Mouse (Mus musculus) megakaryocyte-erythroid progenitor cell, adult 5-6 weeks (primary cell): ENCODE results near the gene 6430628N08Rik. TPM values are rescaled to one million over a fixed set of nuclear protein-coding genes. Genes with fewer than 3 reads are reported as not detected.

Source experiments
- ATAC-seq: replicated peaks from 2 replicates; pipeline ENCODE4 v1.8.0; 2016; ENCODE audit warnings: mild to moderate bottlenecking, inconsistent platforms; ENCODE audit not compliant: severe bottlenecking, poor library complexity, low FRiP score, low TSS enrichment
- total RNA-seq, 2 experiments: library from RNA; stranded (forward) in 1 of 2; stranded (reverse) in 1 of 2; fragments of 200-1000, 215-1000 nt in 1 of 2; fragments of >200 nt in 1 of 2; fragmentation: Nextera tagmentation in 1 of 2; gene quantifications; 2 replicates each; pipeline ENCODE4 v1.2.3; 2014 to 2017

6430628N08Rik gene
- total RNA-seq, 2 experiments from 2014 or later: not detected

DNA sequence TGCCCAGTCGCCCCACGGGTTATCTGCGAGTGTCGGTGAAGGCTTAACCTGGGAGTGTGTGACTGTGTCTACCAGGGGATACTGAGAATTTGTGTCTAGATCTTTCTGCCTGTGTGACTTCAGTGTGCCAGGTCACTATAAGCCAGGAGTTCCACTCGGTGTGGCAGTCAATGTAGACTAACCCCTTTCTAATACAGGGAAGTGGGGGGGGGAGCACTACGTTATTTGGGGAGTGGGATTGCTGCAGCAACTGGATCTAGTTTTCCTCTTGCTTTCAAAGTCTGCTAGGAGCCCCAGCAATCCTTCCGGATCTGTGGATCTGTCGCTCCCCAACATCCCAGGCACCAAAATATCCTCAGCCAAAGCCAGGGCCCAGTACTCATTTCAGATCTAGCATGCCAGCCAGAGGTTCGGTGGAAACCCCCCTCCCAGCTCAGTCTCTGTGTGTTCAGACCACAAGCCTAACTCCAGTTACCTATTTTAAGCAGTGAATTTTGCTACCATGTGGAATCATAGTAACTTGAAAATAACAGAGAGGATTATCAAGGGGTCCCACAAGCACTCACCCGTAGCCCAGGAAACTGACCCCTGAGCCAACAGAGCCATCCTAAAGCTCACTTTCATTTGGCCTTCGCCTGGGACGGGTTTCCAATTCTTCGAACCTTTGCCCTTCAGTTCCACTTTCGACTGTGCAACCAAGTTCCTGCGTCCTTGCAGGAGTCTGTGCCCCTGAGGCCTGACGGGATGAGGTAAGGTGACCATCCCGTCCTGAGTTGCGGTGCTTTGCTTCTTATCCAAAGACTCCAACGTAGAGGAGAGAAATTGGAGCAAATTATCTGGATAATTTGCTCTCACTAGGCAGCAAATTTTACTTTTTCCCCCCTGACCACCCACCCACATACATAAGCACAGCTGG is 46.9 kb downstream of the 6430628N08Rik start:
- no peak for ATAC-seq

DNA sequence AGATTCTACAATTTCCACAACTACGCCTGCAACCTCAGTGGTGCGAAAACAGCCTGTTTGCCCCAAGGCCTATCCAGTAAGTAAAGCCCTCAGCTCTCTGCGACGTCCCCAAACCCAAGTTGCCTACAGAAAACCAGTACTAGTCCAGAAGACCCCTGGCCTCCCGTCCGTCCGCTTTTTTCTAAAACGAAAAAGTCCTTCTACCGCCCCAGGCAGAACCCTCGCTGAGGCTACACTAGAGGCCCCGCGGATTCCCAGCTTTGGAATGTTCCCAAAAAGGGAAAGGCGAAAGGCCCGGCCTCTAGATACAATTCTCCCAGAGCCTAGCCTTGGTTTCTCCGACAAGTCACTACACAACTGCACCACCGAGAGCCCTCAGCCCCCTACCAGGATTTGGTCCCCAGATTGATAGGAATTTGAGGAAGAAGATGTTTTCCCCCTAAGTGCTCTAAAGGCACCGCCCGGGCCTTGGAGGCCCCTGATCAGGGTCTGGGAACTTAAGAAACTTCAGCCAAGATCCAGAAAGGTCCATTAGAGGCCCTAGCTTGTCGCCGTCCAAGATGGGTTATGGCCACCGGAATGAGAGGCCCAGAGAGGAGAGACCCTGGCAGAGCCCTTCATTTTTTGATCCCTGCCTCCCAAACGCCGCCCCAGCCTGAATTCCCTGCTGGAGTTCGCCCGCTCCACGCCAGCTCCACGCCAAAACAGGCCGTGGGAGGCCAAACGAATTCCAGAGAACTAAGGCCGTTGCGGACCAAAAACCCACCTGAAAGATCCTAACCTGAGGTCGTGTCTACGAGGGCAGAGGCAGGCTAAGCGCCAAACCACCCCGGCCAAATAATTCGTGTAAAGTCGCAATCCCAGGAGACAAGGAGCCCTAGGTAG is 48.1 kb downstream of the 6430628N08Rik start:
- ATAC-seq: no peak

DNA sequence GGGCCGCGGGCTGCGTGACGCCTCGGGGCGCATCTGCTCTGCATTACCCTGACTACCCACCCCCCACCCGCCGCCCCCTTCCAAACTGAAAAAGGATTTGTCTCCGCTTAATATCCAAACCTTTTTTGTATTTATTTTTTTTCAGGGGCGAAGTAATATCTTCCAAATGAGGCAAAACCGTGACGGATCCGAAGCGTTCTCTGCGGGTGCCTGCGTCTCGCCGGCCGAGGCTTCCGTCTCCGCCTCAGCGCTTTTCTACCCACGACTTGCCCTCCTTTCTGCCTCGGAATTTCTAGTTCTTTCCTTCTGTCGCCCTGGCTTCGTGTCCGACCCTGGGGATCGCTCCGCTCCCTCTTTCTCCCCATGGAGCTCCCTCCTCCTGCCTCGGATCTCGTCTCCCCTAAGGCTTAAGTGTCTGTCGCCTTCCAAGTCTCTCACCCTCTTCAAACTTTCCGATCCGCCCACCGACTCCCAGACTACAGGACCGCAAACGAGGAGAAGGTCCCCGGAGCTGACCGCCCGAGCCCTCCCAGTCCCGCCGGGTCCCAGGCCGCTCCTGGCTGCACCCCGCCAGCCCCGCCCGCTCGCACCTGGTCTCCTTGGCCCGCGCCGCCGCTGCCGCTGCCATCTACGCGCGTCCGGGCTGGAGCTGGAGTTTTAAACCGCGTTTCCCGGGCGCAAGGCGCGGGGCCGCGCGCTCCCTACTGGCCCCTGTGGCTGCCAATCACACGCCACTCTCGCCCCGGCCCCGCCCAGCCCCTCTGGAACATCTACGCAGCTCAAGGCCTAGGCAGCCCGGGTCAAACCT is 49.0 kb downstream of the 6430628N08Rik start, which contains the start of gene Dmbx1:
Dmbx1 (minus strand) TSS at position 632 of the 808 bp plus-strand sequence.
- no peak for ATAC-seq

DNA sequence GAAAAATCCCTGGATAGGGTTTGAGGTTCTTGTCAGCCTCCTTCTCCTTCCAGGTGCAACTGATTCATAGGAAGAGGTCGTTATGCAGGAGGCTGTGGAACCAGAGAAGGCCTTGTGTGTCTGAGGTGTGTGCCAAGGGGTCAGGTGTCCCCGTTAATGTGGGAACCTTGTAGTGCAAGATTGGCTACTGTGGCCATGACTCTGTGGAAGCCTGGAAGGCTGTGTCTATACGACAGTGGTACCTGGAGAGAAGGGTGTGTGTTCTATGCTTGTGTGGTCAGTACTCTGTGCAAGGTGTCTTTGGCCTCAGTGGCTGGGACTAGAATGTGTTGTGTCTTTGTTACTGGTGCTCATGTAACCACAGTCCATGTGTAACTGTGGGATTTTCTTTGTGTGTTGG is 50.2 kb downstream of the 6430628N08Rik start:
- no peak for ATAC-seq

DNA sequence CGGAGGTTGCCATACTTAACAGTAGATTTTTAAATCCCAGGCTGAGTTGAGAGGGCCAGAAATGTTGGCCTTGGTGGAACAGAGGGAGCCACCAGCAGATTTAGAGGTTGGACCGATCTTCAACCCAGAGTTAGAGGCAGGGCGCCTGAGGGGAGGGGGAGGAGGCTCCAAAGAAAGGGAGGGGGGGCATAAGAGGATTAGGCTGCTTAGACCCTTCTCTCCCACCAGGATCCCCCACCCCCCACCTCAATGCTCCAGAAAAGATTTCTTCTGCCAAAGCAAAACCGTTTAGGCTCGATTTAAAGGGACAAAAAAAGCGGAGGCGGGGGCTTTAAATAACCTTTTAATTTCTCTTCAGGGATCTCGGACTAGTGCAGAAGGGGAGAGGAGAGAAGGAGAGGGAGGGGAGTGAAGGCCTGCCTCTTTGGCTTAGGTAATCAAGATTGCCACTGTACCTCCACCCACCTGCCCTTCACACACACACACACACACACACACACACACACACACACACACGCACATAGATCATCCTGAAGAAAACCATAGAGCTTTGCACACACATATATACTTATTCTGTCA is 50.9 kb downstream of the 6430628N08Rik start:
- ATAC-seq: no peak

GRCm38 (mm10) chr4:115943669-115944314 is 53.3 kb downstream of the 6430628N08Rik start:
- no peak for ATAC-seq

Other genes starting within 250 kb of the 6430628N08Rik start
- not detected in 2 replicates for gene Cyp4b1, start 242.9 kb upstream of the 6430628N08Rik start, total RNA-seq (2014; fragmentation: Nextera tagmentation)
- gene Cyp4b1, start 242.9 kb upstream of the 6430628N08Rik start, total RNA-seq (2017): not detected in 2 replicates
- gene Efcab14, start 152.9 kb upstream of the 6430628N08Rik start, total RNA-seq (2014; fragmentation: Nextera tagmentation): 39.7 and 45.7 TPM in 2 replicates
- 34.2 and 41.0 TPM in 2 replicates for gene Efcab14, start 152.9 kb upstream of the 6430628N08Rik start, total RNA-seq (2017)
- gene Tex38, start 109.6 kb upstream of the 6430628N08Rik start, total RNA-seq (2014; fragmentation: Nextera tagmentation): not detected in 2 replicates
- gene Tex38, start 109.6 kb upstream of the 6430628N08Rik start, total RNA-seq (2017): not detected in 2 replicates
- 13.2 and 17.2 TPM in 2 replicates for gene Atpaf1, start 105.9 kb upstream of the 6430628N08Rik start, total RNA-seq (2014; fragmentation: Nextera tagmentation)
- gene Atpaf1, start 105.9 kb upstream of the 6430628N08Rik start, total RNA-seq (2017): 16.5 and 17.8 TPM in 2 replicates
- gene Mob3c, start 62.6 kb upstream of the 6430628N08Rik start, total RNA-seq (2014; fragmentation: Nextera tagmentation): 7.0 and 9.8 TPM in 2 replicates
- 14.2 and 19.3 TPM in 2 replicates for gene Mob3c, start 62.6 kb upstream of the 6430628N08Rik start, total RNA-seq (2017)
- gene Mknk1, start 51.5 kb upstream of the 6430628N08Rik start, total RNA-seq (2014; fragmentation: Nextera tagmentation): 31.4 and 41.8 TPM in 2 replicates
- 57.6 and 58.8 TPM in 2 replicates for gene Mknk1, start 51.5 kb upstream of the 6430628N08Rik start, total RNA-seq (2017)
- gene Kncn, start 6.3 kb upstream of the 6430628N08Rik start, total RNA-seq (2014; fragmentation: Nextera tagmentation): not detected in 2 replicates
- not detected in 2 replicates for gene Kncn, start 6.3 kb upstream of the 6430628N08Rik start, total RNA-seq (2017)
- not detected in 2 replicates for gene Dmbx1, start 49.3 kb downstream of the 6430628N08Rik start, total RNA-seq (2014; fragmentation: Nextera tagmentation)
- not detected in 2 replicates for gene Dmbx1, start 49.3 kb downstream of the 6430628N08Rik start, total RNA-seq (2017)
- gene Faah, start 127.3 kb downstream of the 6430628N08Rik start, total RNA-seq (2014; fragmentation: Nextera tagmentation): 1.4 and 5.0 TPM in 2 replicates
- gene Faah, start 127.3 kb downstream of the 6430628N08Rik start, total RNA-seq (2017): 0.85 and 2.3 TPM in 2 replicates
- gene Nsun4, start 163.2 kb downstream of the 6430628N08Rik start, total RNA-seq (2014; fragmentation: Nextera tagmentation): 11.5 and 12.5 TPM in 2 replicates
- gene Nsun4, start 163.2 kb downstream of the 6430628N08Rik start, total RNA-seq (2017): 11.2 and 12.5 TPM in 2 replicates
- 1,038 and 1,202 TPM in 2 replicates for gene Uqcrh, start 184.4 kb downstream of the 6430628N08Rik start, total RNA-seq (2014; fragmentation: Nextera tagmentation)
- gene Uqcrh, start 184.4 kb downstream of the 6430628N08Rik start, total RNA-seq (2017): 483 and 550 TPM in 2 replicates
- 29.8 and 30.8 TPM in 2 replicates for gene Lrrc41, start 184.6 kb downstream of the 6430628N08Rik start, total RNA-seq (2014; fragmentation: Nextera tagmentation)
- gene Lrrc41, start 184.6 kb downstream of the 6430628N08Rik start, total RNA-seq (2017): 16.4 and 20.6 TPM in 2 replicates
- gene Rad54l, start 233.0 kb downstream of the 6430628N08Rik start, total RNA-seq (2014; fragmentation: Nextera tagmentation): 49.4 and 50.1 TPM in 2 replicates
- gene Rad54l, start 233.0 kb downstream of the 6430628N08Rik start, total RNA-seq (2017): 23.0 and 35.2 TPM in 2 replicates
- gene Pomgnt1, start 233.2 kb downstream of the 6430628N08Rik start, total RNA-seq (2014; fragmentation: Nextera tagmentation): 26.4 and 31.7 TPM in 2 replicates
- gene Pomgnt1, start 233.2 kb downstream of the 6430628N08Rik start, total RNA-seq (2017): 15.0 and 26.1 TPM in 2 replicates